Mouse (Mus musculus) monocyte, adult 2 months (primary cell): ENCODE measurements around the gene Ranbp17.
A peak's percentile ranks its signal among the peaks of the same experiment; 100 is the strongest.

Experiments used
- DNase-seq, 2 experiments: peaks; one replicate each; pipeline ENCODE4 v3.0.0; 2022; ENCODE audit warnings: low spot score in 2 of 2, low read depth in 1 of 2

Ranbp17 gene

GRCm38 (mm10) chr11:33197673-33198072 lies 315.9 kb downstream of the Ranbp17 start:
- no peak for DNase-seq

DNA sequence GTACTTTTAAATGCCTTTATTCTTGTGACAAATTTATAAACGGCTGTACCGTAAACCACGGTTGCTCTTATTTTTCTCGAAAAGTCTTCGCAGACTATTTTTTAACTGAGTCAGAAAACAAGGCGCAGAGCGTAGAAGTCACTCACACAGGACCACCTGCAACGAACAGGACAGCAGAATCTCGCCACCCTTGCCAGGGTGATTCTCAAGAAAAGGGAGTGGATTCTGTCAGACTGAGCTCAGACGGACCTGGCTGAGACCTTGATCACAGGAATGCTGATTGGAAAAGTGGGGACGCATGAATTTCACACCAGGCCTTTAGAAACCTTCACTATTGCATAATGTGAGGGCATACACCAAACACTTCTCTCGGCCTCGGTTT lies 316.4 kb downstream of the Ranbp17 start:
- DNase-seq: no peak

- DNase-seq: no peak
Observed at GRCm38 (mm10) chr11:33196447-33197132, 317.0 kb downstream of the Ranbp17 start.

DNA sequence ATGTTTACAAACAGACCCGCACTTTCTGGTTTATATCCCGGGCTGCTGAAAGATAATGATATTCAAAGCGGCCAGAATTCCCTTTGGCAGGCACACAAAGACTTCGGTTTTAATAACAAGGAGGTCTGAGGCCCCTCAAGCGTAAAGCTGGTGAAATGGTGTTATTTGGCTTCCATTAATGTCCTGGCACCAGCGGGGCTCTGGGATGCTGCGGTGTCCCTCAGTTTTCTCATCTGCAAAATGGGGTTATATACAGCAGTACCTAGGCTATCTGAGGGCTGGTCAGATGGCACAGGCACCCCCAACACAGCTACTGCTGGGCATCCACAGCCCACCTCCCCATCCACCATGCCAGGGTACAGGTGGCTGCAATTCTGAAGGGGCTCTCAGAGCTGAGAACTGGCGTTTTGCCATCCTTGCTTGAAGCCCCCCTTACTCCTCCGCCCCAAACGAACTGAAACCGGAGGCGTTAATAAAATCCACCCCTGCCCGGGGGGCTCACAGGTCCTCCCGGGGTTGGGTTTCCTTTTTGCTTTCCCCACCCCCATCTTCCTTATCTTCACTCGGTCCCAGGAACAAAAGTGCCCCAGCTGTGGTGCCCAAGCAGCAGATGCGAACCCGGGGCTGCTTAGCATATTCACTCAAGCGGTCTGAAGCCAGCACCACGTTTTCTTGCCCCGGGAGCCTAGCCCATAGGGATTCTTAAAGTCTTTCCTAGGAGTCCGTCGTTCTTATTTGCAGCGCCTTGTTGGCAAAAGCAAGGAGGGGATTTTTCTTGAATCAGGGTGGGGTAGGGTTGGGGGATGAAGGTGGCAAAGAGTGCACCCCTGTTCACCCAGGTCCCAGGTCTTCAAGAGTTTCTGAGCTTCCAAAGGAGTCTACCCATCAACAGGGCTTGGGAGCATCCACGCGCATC lies 317.8 kb downstream of the Ranbp17 start:
- DNase-seq: no peak

DNA sequence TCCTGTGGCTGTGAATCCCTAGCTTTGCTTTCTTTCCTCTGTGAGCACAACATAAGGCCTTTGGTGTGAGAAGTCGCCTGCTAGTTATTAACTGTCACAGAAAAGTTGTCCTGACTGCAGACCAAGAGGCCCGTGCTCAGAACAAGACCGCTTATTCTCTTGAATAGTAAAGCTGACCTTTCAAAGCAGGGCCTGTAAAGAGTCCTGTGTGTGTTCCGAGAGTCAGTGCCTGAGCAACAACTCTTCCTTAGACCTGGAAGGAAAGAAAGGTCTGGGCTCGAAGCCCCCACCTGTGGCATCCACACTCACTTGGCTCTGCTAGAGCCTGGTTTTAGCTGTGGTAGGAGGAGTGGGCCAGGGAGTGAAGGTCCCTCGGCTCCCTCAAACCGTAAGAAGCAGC lies 318.5 kb downstream of the Ranbp17 start:
- DNase-seq: no peak

DNA sequence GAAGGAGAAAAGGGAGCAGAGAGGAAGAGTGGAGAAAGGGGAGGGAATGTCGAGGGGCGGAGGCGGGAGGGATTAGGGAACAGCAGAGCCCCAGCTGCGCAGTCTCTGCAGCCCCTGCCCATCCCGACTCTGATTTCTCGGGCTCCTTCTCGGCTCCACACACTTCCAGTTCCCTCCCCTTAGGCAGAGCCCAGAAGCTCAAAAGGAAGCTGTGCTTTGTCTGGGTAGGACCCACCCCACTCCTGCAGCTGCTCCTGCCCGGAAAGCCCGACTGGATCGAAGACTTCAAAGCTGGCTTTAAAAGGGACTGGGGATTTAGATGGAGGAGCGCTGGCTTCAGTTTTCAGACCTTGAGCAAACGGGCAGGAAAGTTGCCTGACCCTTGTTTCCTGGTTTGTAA lies 319.9 kb downstream of the Ranbp17 start:
- no peak for DNase-seq

DNA sequence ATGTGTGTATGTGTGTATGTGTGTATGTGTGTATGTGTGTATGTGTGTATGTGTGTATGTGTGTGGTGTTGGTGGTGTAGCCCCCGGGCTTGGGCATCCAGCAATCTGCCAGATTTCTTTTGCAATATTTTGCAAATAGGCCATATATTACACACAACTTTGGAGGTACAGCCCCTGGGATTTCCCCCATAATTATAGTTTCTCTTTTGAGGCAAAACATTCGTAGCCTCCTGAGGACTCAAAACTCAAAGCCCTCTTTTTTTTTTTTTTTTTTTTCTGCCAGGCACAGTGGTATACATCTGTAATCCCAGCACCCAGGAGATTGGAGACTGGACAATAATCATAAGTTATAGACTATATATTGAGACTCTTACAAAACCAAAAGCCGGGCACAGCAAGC lies 331.7 kb downstream of the Ranbp17 start:
- DNase-seq: no peak

DNA sequence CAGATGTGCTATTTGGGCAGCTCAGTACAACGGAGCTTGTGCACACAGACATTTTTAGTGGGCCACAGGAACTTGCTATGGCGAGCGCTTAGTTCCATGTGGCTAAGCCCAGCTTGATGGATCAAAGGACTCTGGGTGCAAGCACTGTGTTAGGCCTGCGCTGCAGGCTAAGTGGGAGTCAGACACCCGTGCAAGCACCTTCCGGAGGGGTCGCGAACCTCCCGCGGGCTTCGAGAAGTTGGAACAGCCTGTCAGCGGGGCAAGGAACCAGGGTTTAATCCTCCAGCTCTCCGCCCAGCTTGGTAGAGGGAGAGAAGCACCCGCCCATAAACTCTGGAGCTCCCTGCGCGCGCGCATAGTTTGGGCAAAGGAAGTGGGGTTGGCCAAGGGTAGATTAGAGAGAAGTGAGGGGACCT lies 332.8 kb downstream of the Ranbp17 start:
- DNase-seq: no peak

DNA sequence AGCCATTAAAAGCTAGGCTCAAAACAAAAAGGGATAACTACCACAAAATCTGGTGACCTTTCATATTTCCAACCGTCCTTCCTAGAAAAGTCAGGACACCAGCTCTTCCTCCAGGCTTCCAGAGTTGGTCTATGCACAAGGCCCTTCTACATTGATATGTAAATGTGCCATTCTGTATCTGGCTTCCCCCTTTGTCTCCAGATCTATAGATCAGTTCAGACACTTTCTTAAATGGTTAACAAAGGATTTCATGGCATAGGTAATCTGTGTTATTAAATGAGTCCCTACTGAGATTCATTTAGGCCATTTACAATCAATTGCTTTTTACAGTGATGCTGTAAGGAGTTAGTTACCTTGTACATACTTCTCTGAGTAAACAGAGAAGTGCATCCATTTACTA lies 333.7 kb downstream of the Ranbp17 start:
- no peak for DNase-seq

DNA sequence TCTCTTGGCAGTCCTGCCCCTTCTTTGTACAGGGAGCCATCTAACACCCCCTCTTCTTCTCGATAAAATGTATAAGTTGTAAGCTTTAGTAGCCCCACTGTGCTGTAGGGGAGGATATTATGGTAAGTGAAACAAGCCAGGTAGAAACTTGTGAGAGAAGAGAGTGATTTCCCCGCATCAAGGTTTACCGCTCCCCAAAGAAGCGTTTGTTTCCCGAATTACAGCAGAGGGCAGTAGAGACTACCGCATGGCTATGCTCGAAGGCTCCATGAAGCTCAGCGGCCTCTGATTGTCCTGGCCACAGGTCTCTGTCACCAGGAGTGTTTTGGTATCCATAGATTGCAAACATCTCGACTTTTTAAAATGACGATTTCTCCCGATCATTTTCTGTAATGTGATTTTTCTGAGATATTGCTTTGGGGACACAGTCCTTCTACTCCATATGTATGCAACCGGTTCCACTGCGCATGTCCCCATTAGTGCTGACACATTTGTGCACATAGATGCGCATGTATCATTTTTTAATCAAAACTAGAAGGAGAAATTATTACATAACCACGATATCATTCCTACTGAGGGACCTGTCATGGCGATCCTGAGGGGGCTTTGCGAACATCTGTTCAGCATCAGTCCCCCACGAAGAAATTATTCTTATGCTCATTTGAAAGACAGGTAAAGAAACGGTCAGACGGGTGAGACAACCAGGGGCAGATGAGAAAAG lies 336.9 kb downstream of the Ranbp17 start:
- DNase-seq: no peak

- no peak for DNase-seq
Observed at GRCm38 (mm10) chr11:33175768-33176167, 337.8 kb downstream of the Ranbp17 start.

GRCm38 (mm10) chr11:33170489-33170888 lies 343.1 kb downstream of the Ranbp17 start:
- DNase-seq: peak in 1 of 2 experiments; percentile 26

DNA sequence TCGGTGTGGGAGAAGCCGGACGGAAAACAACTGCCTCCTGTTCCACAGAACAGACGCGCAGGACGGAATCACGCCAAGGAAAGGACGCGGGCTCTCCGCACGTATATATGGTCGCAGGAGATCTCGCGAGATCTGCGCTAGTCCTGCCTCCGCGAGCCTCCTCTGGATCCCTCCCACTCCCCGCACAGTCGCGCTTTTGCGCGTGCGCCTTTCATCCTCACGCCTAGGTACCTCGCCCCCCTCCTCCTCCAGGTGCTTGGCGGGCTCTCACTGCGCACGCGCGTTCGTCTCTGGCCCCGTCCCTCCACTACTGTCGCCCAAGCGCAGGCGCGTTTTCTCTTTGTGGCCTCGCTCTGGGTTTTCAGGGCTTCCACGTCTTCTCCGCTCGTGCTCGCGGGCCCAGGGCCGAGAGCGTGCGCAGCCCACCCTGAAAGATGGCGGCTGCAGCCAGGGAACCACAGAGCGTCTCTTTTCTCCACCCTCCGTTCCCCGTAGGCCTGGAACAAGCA lies 350.5 kb downstream of the Ranbp17 start, which contains the start of gene Npm1:
TSS of gene Npm1 (minus strand) at position 209 of the 509 bp plus-strand sequence.
- DNase-seq: peak; percentile 94 to 97

GRCm38 (mm10) chr11:33162211-33162997 lies 351.1 kb downstream of the Ranbp17 start:
- DNase-seq: peak in 1 of 2 experiments; percentile 49
